Mouse (Mus musculus): Measurements from ENCODE around the gene Sez6. TPM values are rescaled to one million over a fixed set of nuclear protein-coding genes. Genes with fewer than 3 reads are reported as not detected.

Sez6 gene
- polyA plus RNA-seq, 1 experiment from 2014 or later: 0.26 TPM

DNA sequence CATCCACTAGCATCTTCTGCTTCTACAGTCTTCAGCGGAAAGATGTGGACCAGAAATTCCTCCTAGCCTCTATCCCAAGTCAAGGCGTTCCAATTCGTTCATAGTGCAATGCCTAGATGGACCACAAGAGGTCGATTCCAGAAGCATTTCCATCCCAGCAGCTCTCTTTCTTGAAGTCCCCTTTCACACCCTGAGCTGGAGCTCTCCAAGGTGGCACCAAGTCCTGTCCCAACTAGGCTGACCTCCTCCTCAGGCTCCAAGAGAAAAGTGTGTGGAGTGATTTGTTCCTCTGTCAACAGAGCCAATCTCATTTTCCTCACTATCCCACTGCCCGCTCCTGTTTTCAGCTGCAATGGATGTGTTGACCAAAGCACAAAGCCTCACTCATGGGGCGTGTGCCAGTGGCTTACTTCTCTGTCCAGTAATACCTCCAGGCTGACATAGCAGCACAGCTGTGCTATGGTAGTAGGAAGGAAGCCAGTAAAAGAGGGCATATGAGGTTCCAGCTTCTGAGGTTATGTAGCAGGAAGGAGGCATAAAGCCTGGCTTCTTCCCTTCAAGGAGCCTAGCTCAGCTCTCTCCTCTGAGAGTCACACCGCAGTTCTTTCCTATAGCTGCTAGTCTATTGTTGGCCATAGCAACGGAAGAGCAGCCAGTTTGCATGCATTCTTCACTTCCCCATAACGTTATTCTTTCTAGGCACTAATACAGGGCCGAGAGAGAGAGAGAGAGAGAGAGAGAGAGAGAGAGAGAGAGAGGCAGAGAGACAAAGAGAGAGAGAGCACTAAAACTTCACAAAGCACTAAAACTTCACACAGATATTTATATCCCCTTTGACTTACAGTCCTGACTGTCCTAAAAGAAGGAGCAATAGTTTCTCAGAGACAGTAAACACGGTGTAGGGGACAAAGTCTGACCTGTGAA, 49.9 kb downstream of the Sez6 start:
- DNase-seq (ENCODE audit: low spot score): peak; percentile 57

DNA sequence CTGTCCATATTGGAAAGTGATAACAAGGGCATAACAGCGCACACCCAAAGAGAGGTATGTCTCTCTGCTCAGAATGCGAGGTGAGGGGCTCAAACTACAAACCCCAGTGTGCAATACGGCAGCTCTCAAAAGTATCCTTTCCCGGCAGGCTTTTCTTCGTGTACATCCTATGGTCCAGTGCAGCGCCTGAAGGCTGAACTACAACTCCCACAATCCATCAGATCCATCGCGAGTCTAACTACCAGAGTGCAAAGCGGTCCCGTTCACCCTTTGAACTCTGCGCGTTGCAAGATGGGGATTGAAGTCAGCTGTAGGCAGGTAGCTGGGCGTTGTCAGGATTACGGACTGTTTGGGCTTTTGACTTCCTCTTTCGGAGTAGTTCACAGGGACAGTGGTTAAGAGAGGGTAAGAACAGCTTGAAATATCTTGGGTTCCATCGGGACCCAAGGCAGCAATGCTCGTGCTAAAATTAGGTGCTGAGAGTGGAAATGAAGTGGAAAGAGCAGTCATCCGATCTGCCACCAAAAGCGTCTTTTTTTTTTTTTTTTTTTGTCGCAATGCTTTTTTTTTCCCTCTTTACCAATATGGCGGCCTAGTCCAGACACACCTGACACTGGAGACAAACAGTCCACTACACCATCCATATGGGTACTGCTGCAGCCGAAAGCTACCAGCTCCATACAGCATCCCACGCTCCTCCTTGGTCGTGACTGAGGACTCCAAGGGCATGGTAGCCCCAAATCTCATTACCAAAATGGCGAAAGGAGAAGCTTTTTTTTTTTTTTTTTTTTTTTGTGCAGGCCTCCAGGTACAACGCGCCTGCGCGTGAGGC, 51.2 kb downstream of the Sez6 start:
- peak; percentile 99 for DNase-seq (ENCODE audit: low spot score)

DNA sequence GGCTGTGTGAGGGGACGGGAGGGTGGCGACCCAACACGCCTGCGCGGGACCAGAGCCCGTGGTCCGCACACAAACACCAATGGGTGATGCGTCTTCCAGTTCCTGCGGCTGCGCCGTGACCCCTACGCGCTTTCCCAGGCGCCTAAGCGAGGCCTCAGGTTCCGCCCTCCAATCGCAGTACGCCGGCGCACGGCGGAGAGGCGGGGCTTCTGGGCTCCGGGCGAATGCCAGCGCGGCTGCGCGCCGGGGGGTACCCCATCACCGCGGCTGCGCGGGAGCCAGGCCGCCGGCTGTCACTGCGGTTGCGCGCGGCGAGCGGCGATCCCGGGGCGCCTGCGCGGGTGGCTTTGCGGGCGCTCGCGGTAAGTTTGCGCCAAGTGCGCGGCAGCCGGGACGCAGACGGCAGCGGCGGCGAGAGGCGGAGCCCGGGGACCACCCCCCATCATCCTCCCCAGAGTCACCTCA, 51.9 kb downstream of the Sez6 start, which contains the start of gene Phf12:
TSS of gene Phf12 (plus strand) at position 314 of the 465 bp plus-strand sequence.
- peak; percentile 100 for DNase-seq (ENCODE audit: low spot score)

DNA sequence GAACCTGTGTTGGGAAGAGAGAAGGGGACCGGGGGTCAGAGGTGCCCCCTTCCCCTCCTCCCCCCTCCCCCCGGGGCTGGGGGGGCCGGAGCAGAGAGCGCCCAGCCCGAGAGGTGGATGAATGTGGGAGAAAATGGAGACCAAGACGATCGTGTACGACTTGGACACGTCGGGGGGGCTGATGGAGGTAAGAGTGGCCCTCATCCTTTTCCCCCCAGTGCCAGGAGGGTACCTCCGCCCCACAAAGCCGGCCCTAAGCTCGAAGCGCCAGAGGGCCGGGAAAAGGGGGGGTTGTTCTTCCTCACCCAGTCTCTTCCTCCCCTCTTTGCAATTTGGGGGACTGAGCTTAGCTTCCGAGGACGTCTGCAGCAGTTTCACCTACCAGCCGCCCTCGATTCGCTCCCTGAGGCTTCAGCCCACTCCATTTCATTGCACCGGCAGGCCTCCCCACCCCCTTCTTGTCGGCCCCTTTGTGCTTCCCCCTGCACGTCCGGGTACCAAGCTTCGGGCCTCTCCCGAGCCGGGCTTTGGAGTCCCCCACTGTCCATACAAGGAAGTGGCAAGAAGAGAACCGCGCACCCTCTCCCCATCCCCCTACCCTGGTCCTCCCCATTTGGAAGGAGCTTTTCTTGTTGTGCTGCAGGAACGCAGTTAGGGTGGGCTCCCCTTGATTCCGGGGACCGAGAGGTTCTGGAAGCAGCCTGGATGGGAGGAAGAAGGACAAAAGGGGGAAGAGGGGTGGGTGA, 52.8 kb downstream of the Sez6 start:
- peak; percentile 69 for DNase-seq (ENCODE audit: low spot score)

DNA sequence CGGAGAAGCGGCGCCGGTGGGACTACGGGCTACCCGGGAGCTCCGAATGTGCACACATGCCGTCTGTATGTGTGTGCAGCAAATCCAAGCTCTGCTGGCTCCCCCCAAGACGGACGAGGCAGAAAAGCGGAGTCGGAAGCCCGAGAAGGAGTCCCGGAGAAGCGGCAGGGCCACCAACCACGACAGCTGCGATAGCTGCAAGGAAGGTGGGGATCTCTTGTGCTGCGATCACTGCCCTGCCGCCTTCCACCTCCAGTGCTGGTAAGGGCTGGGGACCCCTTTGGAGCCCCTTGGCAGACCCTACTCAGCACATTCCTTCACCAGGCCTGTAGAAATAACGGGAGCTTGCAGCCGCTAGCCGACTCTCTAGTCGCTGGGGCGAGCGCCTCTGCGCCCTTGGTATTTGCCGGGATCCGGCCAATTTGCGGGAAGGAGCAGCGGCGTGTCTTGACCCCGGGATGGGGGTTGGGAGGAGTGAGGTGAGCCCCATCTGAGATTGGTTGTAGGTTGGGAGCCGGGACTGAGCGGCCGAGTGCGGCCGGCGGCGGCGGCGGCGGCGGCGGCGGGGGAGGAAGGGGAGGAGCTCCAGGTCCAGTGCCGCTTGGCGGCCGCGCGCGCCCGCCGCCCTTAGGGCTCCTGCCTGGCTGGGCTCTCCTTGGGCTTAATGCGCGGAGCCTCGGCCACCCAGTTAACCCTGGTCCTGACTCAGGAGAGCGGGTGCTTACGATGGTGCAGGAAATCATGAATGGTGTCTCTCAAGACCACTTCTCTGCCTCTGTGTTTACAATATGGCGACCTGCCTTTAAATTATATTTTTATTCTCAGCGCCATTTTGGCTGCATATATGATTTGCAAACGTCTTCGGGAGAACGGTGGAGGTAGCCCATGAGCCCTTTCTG, 53.6 kb downstream of the Sez6 start:
- DNase-seq (ENCODE audit: low spot score): peak; percentile 55

DNA sequence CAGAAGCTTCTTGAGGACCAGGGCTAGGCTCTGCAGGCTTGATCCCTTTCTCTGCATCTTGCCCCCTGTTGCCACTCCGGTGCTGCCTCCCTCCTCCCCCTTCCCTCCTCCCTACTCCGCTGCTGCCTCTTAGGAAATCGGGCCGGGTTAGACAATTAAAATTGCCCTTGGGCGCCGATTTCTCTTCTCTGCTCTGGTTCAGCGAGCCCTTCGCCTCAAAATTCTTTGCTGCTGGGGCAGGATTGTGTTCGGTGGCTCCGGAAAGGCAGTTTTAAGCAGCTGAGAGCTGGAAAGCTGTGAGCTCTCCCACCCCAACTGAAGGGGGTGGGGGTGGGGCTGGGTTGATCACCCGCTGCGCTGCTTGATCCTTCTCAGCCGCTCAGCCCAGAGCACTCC, 54.2 kb downstream of the Sez6 start:
- peak; percentile 42 for DNase-seq (ENCODE audit: low spot score)

DNA sequence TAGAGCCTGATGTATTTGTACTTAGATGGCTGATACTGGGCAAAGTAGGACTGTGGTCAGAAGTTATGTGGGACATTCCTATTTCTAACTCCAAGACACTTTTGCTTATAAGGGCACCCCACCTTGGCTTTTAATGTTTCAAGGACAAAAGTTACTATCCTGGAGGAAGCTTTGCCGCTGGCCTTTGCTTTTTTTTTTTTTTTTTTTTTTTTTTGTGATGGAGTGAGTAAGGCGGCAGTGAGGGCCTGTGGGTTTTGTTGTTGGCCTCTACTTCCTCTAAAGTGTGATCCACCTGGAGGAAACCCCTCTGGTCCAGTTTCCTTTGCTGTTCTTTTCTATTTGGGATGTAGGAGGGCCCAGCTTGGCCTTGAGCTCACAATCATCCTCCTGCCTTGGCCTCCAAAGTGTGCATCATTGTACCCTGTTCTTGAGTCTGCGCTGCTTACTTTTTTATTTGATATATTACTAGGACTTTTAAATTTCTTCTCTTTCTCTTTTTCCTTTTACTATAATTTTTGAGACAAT, 55.0 kb downstream of the Sez6 start:
- DNase-seq (ENCODE audit: low spot score): no peak

DNA sequence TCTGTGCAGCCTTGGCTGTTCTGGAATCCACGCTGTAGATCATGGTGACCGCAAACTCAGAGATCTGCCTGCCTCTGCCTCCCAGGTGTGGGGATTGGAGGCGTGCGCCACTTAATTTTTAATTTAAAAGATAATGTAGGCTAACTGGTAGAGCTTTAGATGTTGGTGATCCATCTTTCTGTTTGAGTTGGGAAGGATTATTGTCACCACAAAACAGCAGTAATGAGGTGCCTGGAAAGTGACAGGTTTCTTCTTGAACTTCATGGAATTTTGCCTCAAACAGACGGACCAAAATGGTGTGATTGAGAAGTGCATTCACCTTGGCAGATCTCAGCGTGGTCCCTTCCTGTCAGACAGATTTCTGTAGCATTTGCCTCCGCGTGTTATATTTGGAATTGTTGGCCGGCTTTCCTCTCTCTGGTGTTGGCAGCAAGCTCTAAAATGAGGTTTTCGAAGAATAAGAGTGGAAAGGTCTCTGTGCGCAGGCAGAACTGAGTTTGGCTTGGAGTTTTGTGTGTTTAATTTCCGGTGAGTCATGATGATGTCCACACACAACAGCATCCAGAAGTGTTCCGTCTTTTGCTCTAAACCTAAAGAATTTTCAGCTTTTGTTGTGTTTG, 58.6 kb downstream of the Sez6 start:
- DNase-seq (ENCODE audit: low spot score): no peak

DNA sequence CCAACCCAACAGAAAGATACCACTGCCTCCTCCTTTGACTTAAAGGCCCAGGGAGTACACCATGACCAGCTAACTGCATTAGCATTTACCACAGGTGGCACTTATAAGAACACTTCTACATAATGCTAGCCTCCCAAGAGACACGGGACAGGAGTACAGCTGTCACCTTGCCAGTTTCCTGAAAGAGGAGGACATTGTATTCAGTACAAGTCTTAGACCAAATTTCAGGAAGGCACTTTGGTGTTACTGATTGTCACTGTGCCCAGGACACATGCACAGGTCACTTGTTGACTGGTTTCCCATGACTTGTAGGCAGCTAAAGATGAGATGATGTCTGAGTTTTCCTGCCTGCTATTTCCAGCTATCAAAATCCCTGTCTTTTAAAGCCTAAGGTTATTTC, 65.0 kb downstream of the Sez6 start:
- no peak for DNase-seq (ENCODE audit: low spot score)

DNA sequence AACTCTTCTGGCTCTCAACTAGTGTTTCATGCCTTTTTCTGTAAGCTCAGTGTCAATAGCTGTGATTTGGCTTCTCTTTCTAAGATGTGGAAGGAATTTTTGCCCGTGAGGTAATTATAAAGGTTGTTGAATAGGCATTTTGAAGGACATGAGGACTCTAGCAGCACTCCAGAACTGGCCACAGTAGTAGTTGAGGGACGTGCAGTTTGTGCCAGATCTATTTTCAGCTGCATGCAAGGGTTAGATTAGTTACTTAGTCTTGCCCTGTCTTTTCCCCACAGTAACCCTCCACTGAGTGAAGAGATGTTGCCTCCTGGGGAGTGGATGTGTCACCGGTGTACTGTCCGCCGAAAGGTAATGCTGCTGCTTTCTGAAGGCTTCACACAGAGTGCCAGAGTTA, 75.8 kb downstream of the Sez6 start:
- no peak for DNase-seq (ENCODE audit: low spot score)

DNA sequence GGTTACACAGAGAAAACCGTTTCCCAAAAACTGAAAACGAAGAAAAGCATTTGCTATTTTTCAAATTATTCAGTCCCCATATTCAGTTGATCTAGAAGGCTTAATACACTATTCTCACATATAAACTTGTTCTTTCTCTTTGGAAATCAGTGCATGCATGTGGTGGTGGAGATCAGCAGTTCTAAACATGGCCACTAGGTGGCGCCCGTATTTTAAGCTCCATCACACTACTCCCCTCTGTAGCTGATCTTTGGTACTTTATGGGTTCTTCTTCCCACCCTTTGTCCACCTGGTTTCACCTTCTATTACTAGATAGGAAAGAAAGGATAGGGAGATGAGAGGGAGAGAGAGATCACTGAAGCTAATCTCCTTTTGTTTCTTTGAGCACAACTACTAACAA, 89.1 kb downstream of the Sez6 start:
- DNase-seq (ENCODE audit: low spot score): peak; percentile 73

DNA sequence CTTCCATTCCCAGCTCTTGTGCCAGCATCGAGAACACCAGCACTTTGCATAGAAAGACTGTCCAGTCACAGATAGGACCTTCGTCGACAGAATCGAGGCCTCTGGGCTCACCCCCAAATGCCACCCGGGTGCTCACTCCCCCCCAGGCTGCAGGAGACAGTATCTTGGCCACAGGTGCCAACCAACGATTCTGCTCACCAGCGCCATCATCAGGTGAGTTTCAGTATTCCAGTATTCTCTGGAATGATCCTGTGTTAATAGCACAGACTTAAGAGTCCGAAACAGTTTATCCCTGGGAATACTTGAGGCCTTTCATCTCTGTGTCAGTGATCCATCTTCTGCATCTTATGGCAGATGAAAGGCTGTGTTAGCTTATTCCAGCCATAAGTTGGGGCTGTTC, 93.0 kb downstream of the Sez6 start:
- peak; percentile 30 for DNase-seq (ENCODE audit: low spot score)

Other genes starting within 250 kb of the Sez6 start
- 3.8 and 5.2 TPM in 2 replicates for gene Nufip2, start 244.6 kb upstream of the Sez6 start, polyA plus RNA-seq (2015; fragmentation: Nextera tagmentation; extraction: Ambion mirVana)
- 0.79 TPM in 1 of 2 replicates, not detected in the other for gene Cryba1, start 205.5 kb upstream of the Sez6 start, polyA plus RNA-seq (2015; fragmentation: Nextera tagmentation; extraction: Ambion mirVana)
- gene Myo18a, start 167.6 kb upstream of the Sez6 start, polyA plus RNA-seq (2015; fragmentation: Nextera tagmentation; extraction: Ambion mirVana): 25.5 and 27.5 TPM in 2 replicates
- 0.39 and 1.1 TPM in 2 replicates for gene Gm10277, start 143.1 kb upstream of the Sez6 start, polyA plus RNA-seq (2015; fragmentation: Nextera tagmentation; extraction: Ambion mirVana)
- 2.8 TPM in 2 replicates for gene Pipox, start 36.7 kb upstream of the Sez6 start, polyA plus RNA-seq (2015; fragmentation: Nextera tagmentation; extraction: Ambion mirVana)
- gene Phf12, start 52.0 kb downstream of the Sez6 start, polyA plus RNA-seq (2015; fragmentation: Nextera tagmentation; extraction: Ambion mirVana): 15.1 and 18.4 TPM in 2 replicates
- gene Dhrs13, start 101.5 kb downstream of the Sez6 start, polyA plus RNA-seq (2015; fragmentation: Nextera tagmentation; extraction: Ambion mirVana): 10.2 TPM in 2 replicates
- gene Flot2, start 107.1 kb downstream of the Sez6 start, polyA plus RNA-seq (2015; fragmentation: Nextera tagmentation; extraction: Ambion mirVana): 50.3 and 55.3 TPM in 2 replicates
- 22.4 and 24.5 TPM in 2 replicates for gene Eral1, start 149.6 kb downstream of the Sez6 start, polyA plus RNA-seq (2015; fragmentation: Nextera tagmentation; extraction: Ambion mirVana)
- gene Fam222b, start 163.9 kb downstream of the Sez6 start, polyA plus RNA-seq (2015; fragmentation: Nextera tagmentation; extraction: Ambion mirVana): 6.1 and 6.6 TPM in 2 replicates
- 57.5 and 58.6 TPM in 2 replicates for gene Traf4, start 234.8 kb downstream of the Sez6 start, polyA plus RNA-seq (2015; fragmentation: Nextera tagmentation; extraction: Ambion mirVana)
- gene Nek8, start 245.9 kb downstream of the Sez6 start, polyA plus RNA-seq (2015; fragmentation: Nextera tagmentation; extraction: Ambion mirVana): 14.1 and 14.5 TPM in 2 replicates
- gene Tlcd1, start 245.9 kb downstream of the Sez6 start, polyA plus RNA-seq (2015; fragmentation: Nextera tagmentation; extraction: Ambion mirVana): 12.2 and 13.5 TPM in 2 replicates

Measured in thymus, postnatal 0 days (tissue).